ENCODE assay signal across 8 mouse cellular contexts in the genomic region with DNA sequence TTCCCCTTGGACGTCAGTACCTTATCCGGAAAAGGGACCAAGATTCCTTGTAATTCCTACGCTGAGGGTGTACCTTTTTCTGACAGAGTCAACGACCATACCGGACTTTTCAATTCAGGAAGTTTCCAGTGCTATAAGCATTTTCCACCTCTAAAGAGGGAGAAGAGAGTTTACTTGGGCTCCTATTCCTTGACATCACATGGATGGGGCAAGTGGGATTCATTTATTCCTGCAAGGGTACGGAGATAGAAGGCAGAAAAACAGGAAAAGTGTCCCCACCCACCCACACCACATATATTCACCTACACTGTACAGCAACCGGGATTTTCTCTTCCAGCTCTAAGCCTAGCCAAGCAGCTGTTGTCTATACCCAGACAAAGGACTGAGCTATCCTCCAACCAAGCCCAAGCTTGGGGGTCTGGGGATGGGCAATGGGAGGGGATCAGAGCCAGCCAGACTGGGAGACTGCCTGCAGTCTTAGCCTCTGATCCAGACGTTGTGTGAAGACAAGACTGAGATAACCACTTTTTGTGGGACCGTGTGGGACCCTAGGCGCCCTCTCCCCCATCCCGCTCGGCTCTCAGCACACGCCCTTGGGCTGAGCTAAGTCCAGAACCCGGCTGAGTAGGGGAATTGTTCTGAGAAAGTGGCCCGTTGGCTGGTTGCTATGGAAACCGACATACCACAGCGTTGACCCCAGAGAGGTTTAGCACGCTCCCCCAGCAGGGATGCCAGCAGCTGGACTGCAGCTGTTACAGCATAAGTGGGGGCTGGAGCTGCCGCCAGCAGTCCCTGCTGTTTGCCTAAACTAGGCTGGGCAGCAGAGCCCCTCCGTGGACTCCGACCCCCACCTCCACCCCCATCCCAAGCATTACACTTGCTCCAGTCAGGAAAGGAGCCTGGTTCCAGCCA.
DNase-seq lines count a peak whose midpoint lies in the region; ATAC-seq and TF ChIP-seq lines count a peak whose summit lies in the region.

No protein-coding gene starts in this region.

- no peak for TF ChIP-seq POLR2A in cerebellum, adult 2 months (IDR thresholded peaks at IDR 0.05; ENCODE audit: borderline replicate concordance, insufficient read depth, low read length)
- no peak for TF ChIP-seq POLR2A in cortical plate, adult 2 months (IDR thresholded peaks at IDR 0.05; ENCODE audit: extremely low read depth, insufficient read depth, low read length)

- H3K4me1 ChIP-seq in cerebellum, adult 2 months (ENCODE audit: control insufficient read depth, insufficient read depth, low read length): peaks cover 4% of the 10 kb centered on the region
- peaks cover 14% of the 10 kb centered on the region for H3K4me1 ChIP-seq in cortical plate, adult 2 months (ENCODE audit: control insufficient read depth, insufficient read depth, low read length)
- peaks cover 16% of the 10 kb centered on the region for H3K4me1 ChIP-seq in intestine, embryonic 16.5 days (ENCODE audit: control insufficient read depth, insufficient read depth, low read length)
- peaks cover 25% of the 10 kb centered on the region for H3K4me1 ChIP-seq in lung, embryonic 16.5 days (replicated peaks; ENCODE audit: control insufficient read depth, insufficient read depth, low read length)

- peak overlapping the region; percentile 22; the same call in 1 of the 2 replicates for H3K9ac ChIP-seq in intestine, embryonic 16.5 days (ENCODE audit: low read depth, low read length)
- H3K9ac ChIP-seq in lung, embryonic 16.5 days (ENCODE audit: low read length): peak overlapping the region; percentile 51; the same call in 1 of the 2 replicates

- 40% methylated on average over 21 of the region's 21 CpGs for WGBS in cerebellum, adult 2 months
- WGBS in intestine, embryonic 16.5 days: 16% methylated on average over 21 of the region's 21 CpGs
- 9% methylated on average over 21 of the region's 21 CpGs for WGBS in lung, embryonic 16.5 days

- H3K4me3 ChIP-seq in cerebellum, adult 2 months (replicated peaks; ENCODE audit: insufficient read depth, low read depth, low read length): no peak overlapping the region
- H3K4me3 ChIP-seq in cortical plate, adult 2 months (ENCODE audit: insufficient read depth, low read length): no peak overlapping the region
- H3K4me3 ChIP-seq in intestine, embryonic 16.5 days (ENCODE audit: low read length): no peak overlapping the region
- H3K4me3 ChIP-seq in lung, embryonic 16.5 days (ENCODE audit: low read length): peak overlapping the region; percentile 12

- no peaks in the 10 kb centered on the region for H3K36me3 ChIP-seq in intestine, embryonic 16.5 days (ENCODE audit: control insufficient read depth, insufficient read depth, low read length)
- no peaks in the 10 kb centered on the region for H3K36me3 ChIP-seq in lung, embryonic 16.5 days (ENCODE audit: control insufficient read depth, insufficient read depth, low read length)

- no peaks in the 10 kb centered on the region for H3K27me3 ChIP-seq in cerebellum, adult 2 months (ENCODE audit: control insufficient read depth, insufficient read depth, low read length)
- no peaks in the 10 kb centered on the region for H3K27me3 ChIP-seq in intestine, embryonic 16.5 days (replicated peaks; ENCODE audit: control insufficient read depth, insufficient read depth, low read length)
- no peaks in the 10 kb centered on the region for H3K27me3 ChIP-seq in lung, embryonic 16.5 days (ENCODE audit: control insufficient read depth, insufficient read depth, low read depth, low read length)

- H3K9me3 ChIP-seq in intestine, embryonic 16.5 days (ENCODE audit: control insufficient read depth, low read length): no peaks in the 10 kb centered on the region
- H3K9me3 ChIP-seq in lung, embryonic 16.5 days (ENCODE audit: control insufficient read depth, low read length): no peaks in the 10 kb centered on the region

- TF ChIP-seq CTCF in cerebellum, adult 2 months (IDR thresholded peaks at IDR 0.05; ENCODE audit: borderline replicate concordance, insufficient read depth, low read depth, low read length): no peak
- TF ChIP-seq CTCF in cortical plate, adult 2 months (IDR thresholded peaks at IDR 0.05; ENCODE audit: extremely low read depth, insufficient read depth, low read length): no peak

- peak; percentile 87 for ATAC-seq in intestine, embryonic 16.5 days
- ATAC-seq in lung, embryonic 16.5 days (ENCODE audit: low read depth): peak; percentile 90
- no peak for ATAC-seq in inflammation-experienced regulatory T-cells, adult 6 months

- H3K27ac ChIP-seq in cerebellum, adult 2 months (ENCODE audit: insufficient read depth, low read length): no peak overlapping the region
- peak overlapping the region; percentile 64 for H3K27ac ChIP-seq in cortical plate, adult 2 months (ENCODE audit: insufficient read depth, low read length)
- H3K27ac ChIP-seq in intestine, embryonic 16.5 days (ENCODE audit: low read length): peak overlapping the region; percentile 75
- H3K27ac ChIP-seq in lung, embryonic 16.5 days (ENCODE audit: low read length): peak overlapping the region; percentile 86

- peak overlapping the region; percentile 32 for H3K4me2 ChIP-seq in intestine, embryonic 16.5 days (ENCODE audit: low read depth, low read length)
- H3K4me2 ChIP-seq in lung, embryonic 16.5 days (ENCODE audit: low read depth, low read length): peak overlapping the region; percentile 47

- DNase-seq in cerebellum, postnatal 10 days: peak; percentile 37 to 64
- DNase-seq in cerebellum, adult 2 months: no peak
- peak; percentile 98 for DNase-seq in heart, adult 11 months
- DNase-seq in retina, postnatal 7 days (ENCODE audit: low read depth, low spot score): peak; percentile 9

Comparison
In these comparisons a context has a peak if more than half of its experiments do, and no peak if none do; other contexts are left out.
1. DNase-seq: peak in cerebellum, postnatal 10 days (2 of 2), heart, adult 11 months (single experiment) and retina, postnatal 7 days (single experiment); none in cerebellum, adult 2 months (0 of 2).